Mouse (Mus musculus) neutrophil, adult 65 days (primary cell): ENCODE measurements around the gene Gm21953. TPM values are rescaled to one million over a fixed set of nuclear protein-coding genes. Genes with fewer than 3 reads are reported as not detected.

ENCODE experiments used
- total RNA-seq: library from RNA; stranded (reverse); gene quantifications from 2 replicates; pipeline ENCODE4 v1.2.4, GENCODE M21; 2023

The Gm21953 gene
- not detected in 2 replicates for total RNA-seq

DNA sequence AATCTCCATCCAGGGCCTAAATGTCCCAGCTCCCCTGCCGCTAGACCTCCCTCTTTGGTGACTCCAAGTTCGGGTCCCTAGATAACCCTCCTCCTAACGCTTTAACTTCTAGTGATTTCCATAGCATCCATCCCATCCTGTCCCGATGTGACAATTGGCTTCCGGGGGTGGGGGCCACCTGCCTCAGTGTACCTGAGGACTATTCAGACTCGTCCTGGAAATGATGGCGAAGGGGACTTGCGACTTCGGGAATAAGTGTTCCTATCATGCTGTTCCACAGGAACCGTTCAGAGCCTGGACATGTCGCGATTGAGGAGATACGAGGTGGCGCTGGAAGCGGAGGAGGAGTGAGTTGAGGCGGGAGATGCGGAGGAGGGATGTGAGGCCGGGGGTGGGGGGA, at the start of gene Gm21953:
Gm21953 (plus strand) TSS at position 301 of the 400 bp plus-strand sequence.

DNA sequence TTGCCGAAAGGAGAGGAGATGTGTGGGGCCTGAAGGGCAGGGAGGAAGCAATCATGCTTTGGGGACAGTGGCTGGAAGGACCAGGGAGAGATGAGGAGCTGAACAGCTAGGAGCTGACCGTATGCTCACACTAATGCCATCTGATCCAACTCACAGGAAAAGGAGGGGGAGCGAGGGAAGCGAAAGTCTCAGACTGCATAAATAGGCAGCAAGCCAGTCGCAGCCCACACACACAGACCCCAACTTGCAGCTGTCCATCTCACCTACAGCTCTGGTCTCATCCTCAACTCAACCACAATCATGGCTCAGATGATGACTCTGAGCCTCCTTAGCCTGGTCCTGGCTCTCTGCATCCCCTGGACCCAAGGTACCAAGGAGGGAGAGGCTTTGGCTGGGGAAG, 38.6 kb upstream of the Gm21953 start, which contains the start of gene Ccl21b:
Ccl21b (plus strand) TSS at position 301 of the 400 bp plus-strand sequence.

DNA sequence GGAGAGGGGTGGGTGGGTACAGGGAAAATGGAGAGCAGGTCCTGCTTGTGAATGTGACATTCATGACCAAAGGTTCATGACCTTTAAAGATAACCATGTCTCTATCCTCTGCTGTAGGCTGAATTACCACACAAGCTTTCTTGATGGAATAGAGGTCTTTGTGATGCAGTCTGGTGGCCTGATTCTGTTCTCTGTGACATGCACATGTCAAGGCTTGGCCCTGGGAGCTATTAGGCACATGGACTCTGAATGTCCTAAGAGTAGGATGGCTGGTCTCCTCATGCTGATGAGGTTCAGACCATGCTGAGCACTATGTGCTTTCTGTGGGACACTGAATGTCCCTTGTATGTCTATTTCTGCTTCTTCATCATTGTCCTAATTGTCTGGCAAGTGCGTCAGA, 24.0 kb downstream of the Gm21953 start, which contains the start of gene Fam205a3:
Fam205a3 (plus strand) TSS at position 301 of the 400 bp plus-strand sequence.

Other genes starting within 250 kb of the Gm21953 start
- not detected in 2 replicates for gene Gm3893, start 203.1 kb upstream of the Gm21953 start, total RNA-seq
- not detected in 2 replicates for gene Gm13304, start 179.4 kb upstream of the Gm21953 start, total RNA-seq
- gene Gm13306, start 140.8 kb upstream of the Gm21953 start, total RNA-seq = not detected in 2 replicates
- gene Gm13305, start 125.7 kb upstream of the Gm21953 start, total RNA-seq = not detected in 2 replicates
- not detected in 2 replicates for gene Gm10600, start 53.6 kb upstream of the Gm21953 start, total RNA-seq
- not detected in 2 replicates for gene Ccl21b, start 38.5 kb upstream of the Gm21953 start, total RNA-seq
- not detected in 2 replicates for gene Fam205a3, start 24.1 kb downstream of the Gm21953 start, total RNA-seq
- not detected in 2 replicates for gene Gm21586, start 145.1 kb downstream of the Gm21953 start, total RNA-seq
- 0.18 TPM in 1 of 2 replicates, not detected in the other for gene Gm2163, start 172.5 kb downstream of the Gm21953 start, total RNA-seq
- gene Fam205a2, start 233.9 kb downstream of the Gm21953 start, total RNA-seq = not detected in 2 replicates